Mouse (Mus musculus): Measurements from ENCODE around the gene Ppp1r1b. TPM values are rescaled to one million over a fixed set of nuclear protein-coding genes. Genes with fewer than 3 reads are reported as not detected.
A peak's percentile ranks its signal among the peaks of the same experiment; 100 is the strongest.

Ppp1r1b gene
- total RNA-seq, 2 experiments from 2014 or later, result 59.5 to 126 TPM

DNA sequence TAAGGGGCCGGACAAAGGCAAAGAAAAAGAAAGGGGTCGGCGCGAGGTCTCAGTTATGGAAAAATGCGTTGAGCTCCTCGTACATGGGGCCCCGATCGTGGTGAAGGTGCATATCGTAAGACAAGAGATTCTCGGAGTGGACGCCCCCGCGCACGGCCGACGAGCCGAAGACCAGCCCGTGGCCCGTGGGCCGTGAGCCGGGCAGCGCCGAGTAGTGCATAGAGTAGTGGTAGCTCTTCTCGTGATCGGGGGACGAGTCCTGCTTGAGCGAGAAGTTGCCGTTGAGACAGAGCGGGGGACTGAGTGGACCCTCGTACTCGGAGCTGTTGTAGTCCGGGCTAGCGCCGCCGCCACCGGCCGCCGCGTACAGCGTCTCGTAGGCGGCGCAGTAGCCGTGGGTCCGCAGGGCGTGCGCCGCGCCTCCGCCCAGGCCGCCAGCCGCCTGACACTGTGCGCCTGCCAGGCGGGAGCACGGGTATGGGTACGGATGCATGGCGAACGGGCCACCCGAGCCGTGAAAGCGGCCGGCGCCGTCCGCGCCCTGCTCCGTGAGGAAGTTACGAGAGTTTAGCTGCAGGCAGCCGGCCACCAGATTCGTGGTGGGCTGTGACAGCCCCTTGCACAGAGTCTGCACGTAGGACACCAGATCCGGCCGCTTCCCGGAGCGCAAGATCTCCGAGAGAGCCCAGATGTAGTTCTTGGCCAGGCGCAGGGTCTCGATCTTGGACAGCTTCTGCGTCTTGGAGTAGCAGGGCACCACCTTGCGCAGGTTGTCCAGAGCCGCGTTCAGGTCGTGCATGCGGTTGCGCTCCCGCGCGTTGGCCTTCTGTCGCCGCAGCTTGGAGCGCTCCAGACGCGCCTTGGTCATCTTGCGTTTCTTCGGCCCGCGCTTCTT lies 20.8 kb upstream of the Ppp1r1b start:
- intact Hi-C loops (cut with DNase I), result no loop called here
- DNase-seq (ENCODE audit: extremely low spot score in 1 of 2, low spot score in 2 of 2), result no peak

DNA sequence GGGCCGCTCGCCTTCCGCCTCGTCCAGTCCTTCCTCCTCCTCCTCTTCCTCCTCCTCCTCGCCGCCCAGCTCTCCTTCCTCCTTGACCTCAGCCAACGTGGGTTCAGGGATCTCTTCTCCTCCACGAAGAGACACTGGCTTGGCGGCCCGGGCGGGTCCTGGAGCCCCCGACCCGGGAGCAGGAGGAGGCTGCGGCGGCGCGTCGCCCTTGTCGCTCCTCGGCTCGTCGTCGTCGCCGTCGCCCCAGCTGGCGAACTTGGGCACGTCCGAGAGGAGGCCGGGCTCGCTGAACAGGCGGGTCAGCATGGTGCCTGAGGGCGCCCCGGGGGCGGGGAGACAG lies 20.2 kb upstream of the Ppp1r1b start:
- intact Hi-C loops (cut with DNase I), result no loop called here
- no peak for DNase-seq (ENCODE audit: extremely low spot score in 1 of 2, low spot score in 2 of 2)

DNA sequence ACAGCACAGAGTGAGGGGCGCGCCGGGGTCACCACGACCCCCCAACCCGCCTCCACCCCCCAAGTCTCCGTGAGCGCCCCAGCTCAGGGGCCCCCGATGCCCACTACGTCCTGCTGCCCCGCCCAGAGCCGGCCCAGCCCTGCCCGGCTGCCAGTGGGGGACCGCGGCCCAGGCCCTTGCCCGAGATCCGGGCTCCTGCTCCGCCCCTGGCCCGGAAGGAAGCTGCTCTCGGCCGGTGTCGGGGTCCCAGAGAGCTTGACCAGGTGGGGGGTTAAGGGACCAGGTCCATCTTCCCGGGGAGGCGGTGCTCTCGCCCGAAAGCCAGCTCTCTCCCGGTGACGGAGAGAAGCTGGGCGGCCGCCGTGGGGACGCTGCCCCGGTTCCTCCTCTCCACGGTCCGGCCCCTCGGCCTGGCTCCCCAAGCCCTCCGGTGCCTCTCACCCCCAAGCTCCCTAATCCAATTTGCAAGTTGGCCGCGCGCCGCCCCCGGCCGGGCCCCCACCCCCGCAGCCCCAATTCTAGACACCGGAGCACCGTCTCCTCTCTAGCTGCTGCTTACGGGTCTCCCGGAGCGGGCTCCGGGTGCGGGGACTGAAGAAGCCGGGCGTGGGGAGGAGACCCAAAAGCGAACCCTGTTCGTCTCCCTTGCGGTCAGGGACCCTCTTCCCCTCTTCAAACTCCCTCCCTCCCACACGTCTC lies 19.7 kb upstream of the Ppp1r1b start:
- intact Hi-C loops (cut with DNase I), result no loop called here
- peak in 1 of 2 experiments; percentile 63 for DNase-seq (ENCODE audit: extremely low spot score in 1 of 2, low spot score in 2 of 2)

DNA sequence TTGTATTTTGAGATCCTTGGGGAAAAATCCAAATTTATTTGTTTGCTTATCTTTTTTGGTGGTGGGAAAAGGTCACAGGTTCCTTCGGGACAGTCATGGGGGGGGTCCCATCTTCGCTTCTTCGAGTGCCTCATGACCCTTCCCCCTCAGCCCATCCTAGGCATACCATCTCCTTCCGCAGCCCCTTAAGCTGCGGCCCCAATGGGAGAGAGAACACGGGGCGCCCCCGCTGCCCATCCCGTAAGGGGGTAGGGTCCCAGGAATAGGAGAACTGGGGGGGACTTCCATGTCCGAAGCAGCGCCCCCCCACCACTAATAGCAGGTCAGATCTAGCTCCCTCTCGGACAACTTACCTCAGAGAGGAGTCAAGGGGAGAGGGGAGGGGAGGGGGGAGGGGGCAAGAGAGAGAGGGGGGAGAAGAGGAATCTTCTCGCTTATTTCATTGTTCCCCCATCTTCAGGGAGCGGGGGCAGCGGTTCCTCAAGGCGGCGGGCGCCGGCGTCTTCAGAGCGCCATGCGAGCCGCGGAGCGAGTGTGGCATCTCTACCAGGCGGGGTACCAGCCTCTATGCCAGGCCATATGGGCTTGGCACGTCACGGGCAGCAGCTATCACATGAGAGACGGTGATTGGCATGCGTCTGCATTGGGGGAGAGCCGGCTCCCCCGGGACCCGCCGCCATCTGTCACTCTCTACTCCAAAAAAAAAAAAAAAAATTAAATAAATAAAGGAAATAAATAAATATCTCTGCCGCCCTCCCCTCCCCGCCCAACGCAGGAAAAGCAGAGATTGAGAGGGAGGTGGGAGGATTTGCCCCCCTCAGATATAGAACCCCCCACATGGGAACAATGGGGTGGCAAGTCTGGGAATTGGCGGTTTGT lies 18.9 kb upstream of the Ppp1r1b start, which contains the start of gene Neurod2:
TSS of gene Neurod2 (minus strand) at position 568 of the 879 bp plus-strand sequence.
- peak; percentile 80 to 81 for DNase-seq (ENCODE audit: extremely low spot score in 1 of 2, low spot score in 2 of 2)
- intact Hi-C loops (cut with DNase I), result no loop called here

DNA sequence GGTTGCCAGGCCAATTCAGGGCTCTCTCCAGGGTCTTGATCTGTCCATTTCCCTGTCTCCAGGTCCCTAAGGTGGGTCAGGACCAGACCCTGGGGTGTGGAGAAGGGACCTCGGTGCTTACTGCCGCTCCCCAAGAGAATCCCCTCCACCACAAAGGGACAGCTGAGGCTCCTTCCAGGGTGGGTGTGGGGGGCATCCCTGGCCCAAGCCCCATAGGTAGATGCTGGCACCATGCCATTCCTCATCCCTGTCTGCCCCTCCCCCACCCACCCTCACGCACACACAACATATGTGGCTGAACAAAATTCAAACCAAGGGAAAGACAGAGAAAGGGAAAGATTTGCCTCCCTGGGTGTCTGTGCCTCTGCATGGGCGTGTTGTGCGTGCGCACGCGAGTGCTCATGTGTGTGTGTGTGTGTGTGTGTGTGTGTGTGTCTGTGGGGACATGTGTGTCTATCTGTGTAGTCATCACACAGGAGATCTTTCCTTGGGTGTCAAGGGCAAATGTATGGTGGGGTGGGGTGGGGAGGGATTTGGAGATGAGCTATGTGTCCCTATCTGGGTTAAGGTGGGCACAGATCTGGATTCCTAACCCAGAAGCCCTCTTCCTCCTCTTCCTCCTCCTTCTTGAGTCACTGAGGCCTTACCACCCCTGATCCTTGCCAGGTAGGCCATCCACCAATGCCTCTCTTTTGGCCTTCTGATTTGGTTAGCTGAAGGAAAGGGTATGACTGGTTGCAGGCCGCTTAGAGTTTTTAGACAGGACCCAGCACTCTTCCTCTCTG lies 18.1 kb upstream of the Ppp1r1b start:
- no peak for DNase-seq (ENCODE audit: extremely low spot score in 1 of 2, low spot score in 2 of 2)
- intact Hi-C loops (cut with DNase I), result no loop called here

DNA sequence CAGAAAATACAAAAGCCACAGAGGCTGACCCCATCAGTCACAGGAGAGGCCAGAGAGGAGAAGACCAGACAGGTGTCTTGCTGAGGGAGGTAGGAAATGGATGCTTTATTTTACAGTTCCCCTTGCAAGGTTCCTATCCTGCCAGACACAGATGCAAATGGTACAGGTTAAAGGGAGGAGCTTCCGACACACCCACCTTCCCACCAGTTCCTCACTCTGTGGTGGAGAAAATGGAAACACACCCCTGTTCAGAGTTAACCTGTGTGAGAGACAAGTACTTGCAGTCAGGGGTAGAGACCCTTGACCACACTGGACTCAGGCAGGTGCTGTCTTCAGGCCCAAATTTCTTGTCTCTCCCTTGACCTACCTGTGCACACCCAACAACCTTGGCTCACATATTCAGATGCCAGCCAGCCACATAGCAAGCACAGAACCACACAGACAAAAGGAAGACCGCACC lies 17.4 kb upstream of the Ppp1r1b start:
- intact Hi-C loops (cut with DNase I), result no loop called here
- DNase-seq (ENCODE audit: extremely low spot score in 1 of 2, low spot score in 2 of 2), result no peak

DNA sequence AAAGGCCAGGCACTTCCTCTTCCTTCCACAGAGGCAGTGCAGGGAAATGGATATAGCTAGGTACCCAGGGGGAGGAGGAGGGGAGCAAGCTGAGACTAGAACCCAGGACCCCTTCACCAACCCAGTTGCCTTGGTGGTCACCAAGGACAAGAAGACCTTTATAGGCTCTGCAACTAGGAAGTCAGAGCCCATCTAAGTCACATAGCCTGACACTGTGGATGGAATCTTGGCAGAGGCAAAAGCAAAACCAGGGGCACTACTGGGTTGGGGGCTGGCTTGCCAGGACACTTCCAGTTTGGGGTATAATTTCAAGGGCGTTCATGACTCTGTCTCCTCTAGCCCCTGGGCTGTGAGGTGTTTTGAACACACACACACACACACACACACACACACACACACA lies 16.8 kb upstream of the Ppp1r1b start:
- intact Hi-C loops (cut with DNase I), result no loop called here
- DNase-seq (ENCODE audit: extremely low spot score in 1 of 2, low spot score in 2 of 2), result no peak

DNA sequence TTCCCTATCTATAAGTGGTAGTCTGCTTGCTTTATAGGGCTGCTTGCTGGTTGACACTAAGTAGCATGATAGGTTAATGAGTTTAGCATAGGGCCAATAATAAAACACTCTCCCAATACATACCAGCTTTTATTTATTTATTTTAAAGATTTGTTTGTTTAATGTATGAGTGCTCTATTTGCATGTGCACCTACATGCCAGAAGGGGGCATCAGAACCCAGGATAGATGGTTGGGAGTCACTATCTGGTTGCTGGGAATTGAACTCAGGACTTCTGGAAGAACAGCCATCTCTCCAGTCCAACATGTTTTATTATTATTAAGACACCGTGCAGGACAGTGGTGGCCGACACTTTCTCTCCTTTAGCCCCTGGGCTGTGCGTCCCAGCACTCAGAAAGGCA lies 16.0 kb upstream of the Ppp1r1b start:
- DNase-seq (ENCODE audit: extremely low spot score in 1 of 2, low spot score in 2 of 2), result no peak
- intact Hi-C loops (cut with DNase I), result no loop called here

DNA sequence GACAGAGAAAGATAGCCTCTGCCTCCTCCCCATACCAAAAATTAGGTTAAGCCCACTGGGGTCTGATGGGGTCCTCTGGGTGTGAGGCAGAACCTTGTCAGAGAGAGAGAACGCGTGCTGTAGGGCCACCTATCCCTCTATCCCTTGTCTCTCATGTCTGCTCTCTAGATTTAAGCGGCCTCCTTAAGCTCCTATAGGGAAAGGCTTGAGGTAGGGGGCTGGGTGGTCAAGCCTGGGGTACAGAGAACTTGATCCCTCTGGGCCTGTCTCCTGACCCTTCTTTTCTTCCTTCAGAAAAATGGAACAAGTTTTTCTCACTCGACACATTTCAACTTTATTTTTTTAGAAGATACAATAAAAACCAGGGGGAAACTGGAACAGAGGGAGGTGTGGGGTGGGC lies 15.4 kb upstream of the Ppp1r1b start:
- DNase-seq (ENCODE audit: extremely low spot score in 1 of 2, low spot score in 2 of 2), result peak in 1 of 2 experiments; percentile 15
- intact Hi-C loops (cut with DNase I), result no loop called here

DNA sequence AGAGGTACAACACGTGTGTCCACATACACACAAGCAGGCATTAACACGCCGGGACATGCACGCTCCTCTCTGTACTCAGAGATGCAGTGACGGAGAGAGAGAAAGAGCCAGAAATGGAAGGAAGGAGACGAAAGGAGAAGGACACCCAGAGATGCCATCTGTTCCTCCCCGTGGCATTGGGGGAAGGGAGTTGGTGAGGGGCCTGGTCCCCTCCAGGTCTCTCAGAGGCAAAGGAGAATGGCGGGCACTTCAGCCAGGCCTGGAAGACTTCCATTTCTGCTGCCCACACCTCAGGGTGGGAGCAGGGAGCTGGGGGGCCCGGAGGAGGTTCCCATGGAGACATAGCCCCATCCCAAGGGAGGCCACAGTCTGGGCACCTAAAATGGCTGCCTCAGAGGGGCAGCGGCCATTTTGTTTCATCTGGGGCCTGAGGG lies 14.9 kb upstream of the Ppp1r1b start:
- intact Hi-C loops (cut with DNase I), result no loop called here
- peak in 1 of 2 experiments; percentile 48 for DNase-seq (ENCODE audit: extremely low spot score in 1 of 2, low spot score in 2 of 2)

DNA sequence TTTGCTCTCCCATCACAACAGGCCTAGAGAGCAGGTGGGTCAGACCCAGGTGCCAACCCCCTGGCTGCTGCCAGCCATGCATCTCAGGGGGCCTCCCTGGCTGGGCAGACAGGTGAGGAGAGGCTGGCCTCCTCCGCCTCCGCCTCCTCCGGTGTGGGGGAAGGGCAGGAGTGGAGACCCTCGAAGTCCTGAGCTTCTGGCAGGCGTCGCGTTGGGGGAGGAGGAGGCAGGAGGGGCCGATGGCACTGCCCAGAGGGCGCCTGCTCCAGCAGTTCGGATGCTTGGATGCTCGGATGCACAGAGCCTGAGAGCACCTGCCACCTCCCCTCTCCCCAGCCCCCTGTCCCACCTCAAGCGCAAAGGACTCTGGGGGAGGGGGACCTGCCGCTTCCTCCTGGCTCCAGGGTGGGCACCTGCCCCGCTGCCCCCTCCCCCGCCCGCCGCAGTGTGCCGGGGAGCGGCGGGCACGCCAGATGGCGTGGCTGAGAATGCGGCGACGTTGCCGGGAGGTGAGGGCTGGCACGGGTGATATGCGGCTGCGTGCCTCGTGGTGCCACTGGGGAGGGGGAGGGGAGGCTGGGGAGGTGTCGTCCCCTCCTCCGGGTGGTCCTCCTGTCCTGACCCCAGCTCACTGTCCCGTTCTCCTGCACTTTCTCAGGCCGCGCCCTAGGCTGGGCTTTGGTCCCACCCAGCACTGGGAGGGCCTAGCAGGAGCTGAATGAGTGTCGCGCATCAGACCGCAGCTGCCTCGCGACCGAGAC lies 14.0 kb upstream of the Ppp1r1b start:
- intact Hi-C loops (cut with DNase I), result no loop called here
- peak in 1 of 2 experiments; percentile 66 for DNase-seq (ENCODE audit: extremely low spot score in 1 of 2, low spot score in 2 of 2)

DNA sequence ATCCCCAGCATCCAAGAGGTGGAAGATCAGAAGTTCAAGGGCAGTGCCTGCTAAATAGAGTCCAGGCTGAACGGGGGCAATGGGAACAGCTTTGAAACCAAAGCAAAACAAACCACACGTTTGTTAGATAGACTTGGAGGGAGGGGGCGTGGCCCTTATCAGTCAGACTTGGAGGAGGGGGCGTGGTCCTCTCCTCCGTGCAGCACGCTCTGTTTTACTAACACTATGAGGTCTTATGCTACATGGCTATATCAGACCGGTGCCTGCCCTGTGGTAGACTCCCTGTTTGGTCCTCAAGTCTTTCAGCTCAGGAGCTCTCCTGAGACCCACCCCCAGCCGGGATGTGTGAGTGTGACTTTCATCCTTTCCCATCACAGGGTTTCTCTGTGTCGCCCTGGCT lies 13.0 kb upstream of the Ppp1r1b start:
- peak in 1 of 2 experiments; percentile 51 for DNase-seq (ENCODE audit: extremely low spot score in 1 of 2, low spot score in 2 of 2)
- intact Hi-C loops (cut with DNase I), result no loop called here

DNA sequence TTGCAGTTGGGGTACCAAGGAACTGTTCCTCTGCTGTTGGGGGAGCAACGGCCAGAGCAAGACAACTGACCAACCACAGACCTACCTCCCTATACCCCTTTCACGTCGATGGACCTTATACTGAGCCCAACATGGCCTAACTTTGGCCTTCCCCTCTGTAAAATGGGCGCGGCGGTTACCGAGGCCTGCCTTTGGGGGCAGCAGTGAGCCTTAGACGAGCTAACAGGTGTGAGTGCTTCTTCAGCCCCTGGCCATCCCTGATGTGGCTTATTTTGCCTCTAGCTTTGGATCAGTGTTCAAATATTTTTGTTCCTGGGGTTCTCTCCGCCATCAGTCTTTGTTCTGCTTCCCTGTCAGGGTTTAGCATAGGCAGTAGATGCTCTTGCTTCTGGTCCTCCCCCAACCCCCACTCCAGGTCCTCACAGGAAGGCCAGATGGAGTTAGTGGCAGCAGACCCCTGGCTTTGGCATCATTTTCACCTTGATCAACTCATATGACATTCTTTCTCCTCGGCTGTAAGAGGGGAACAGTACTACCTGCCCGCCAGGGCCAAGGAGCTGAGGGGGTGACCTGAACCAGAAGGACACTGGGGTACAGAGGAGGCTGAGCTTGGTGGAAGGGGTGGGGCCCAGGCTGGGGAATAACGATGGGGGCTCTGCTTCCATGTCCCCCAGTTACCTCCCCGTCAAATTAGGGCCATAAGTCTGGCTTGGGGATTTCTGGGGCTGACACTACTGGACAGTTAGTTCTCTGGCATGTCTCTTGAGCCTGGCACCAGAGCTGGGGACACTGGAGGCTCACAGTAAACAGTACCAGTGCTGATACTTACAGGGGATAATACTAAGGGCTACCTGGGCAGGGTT lies 11.7 kb upstream of the Ppp1r1b start:
- peak in 1 of 2 experiments; percentile 40 for DNase-seq (ENCODE audit: extremely low spot score in 1 of 2, low spot score in 2 of 2)
- intact Hi-C loops (cut with DNase I), result no loop called here

DNA sequence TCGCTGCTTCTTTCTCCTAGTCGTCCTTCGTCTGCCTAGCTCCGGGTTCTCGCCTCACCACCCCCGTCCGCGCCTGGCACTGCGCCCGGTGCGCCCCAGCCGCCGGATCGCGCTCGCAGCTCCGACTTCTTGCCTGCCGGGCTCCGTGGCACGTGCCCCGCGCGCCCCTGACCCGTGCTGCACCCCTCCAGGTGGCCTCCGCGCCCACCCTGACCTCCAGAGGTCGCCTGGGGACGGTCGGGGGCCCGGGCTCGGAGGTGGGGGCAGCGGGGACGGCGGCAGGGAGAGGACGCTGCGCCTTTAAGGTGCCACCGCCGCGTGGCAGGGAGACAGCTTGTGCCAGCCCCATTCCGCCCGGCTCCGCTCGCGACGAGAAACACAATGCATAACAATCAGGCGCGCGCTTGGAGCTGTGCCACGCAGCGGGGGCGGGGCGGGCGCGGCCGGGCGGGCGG lies 9.7 kb upstream of the Ppp1r1b start:
- DNase-seq (ENCODE audit: extremely low spot score in 1 of 2, low spot score in 2 of 2), result peak; percentile 68 to 81
- intact Hi-C loops (cut with DNase I), result no loop called here

DNA sequence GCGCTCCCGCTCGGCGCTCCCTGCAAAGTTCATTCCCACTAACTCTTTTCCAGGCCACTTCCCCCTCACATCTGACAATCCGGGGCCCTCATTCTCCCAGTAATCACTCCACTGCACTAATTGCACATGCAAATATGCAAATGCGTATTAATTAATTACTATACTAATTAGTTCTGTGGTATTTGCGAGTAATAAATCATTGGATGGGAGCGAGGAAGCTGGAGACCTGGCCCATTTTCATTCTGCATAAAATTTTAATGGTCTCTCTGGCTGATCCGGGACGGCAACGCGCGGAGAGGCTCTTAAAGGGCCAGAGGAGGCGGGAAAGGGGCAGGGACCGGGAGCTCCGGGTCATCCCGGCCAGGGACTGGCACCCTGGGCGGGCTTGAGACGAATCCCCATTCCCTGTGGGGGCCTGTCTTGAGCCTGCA lies 9.1 kb upstream of the Ppp1r1b start:
- peak in 1 of 2 experiments; percentile 54 for DNase-seq (ENCODE audit: extremely low spot score in 1 of 2, low spot score in 2 of 2)

DNA sequence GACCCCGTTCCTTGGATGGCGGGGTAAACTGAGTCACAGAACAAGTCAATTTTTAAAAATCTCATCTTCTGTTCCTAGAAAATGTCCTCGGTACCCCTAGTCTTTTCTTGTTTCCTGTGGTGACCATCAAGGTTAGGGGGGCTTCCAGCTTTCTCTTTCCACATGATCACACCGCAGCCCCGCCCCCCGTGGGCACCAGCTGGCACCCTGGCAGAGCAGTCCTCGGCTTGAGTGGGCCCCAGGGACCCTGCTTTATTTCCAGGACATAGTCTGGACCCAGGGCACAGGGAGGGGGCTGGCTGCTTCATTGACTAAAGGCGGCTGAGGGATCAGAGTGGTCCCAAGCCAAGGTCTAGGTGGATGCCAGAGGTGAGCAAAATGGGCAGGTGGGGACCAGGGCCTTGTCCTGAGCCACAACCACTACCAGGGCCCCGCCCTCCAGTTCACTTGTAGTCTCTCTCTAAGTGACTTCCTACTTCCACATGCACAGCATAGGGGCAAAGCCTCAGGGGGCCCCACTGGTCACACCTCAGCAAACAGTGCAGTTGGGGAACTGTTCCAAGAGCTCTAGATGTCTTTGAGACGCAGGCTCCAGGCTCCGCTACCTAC lies 8.4 kb upstream of the Ppp1r1b start:
- intact Hi-C loops (cut with DNase I), result loop anchor here (5.0 kb wide), 1 partner anchor 118 kb away; no protein-coding TSS in a partner anchor
- DNase-seq (ENCODE audit: extremely low spot score in 1 of 2, low spot score in 2 of 2), result peak in 1 of 2 experiments; percentile 50

More for the DNA sequence above, 9.1 kb upstream of the Ppp1r1b start:
- intact Hi-C loops (cut with DNase I), result no loop called here

Data from left cerebral cortex, postnatal 10 days (tissue).